Mouse (Mus musculus): Measurements from ENCODE around the gene Gtf2ird2.

- TF ChIP-seq CTCF (IDR thresholded peaks at IDR 0.05; ENCODE audit: borderline replicate concordance, insufficient read depth, low read depth, low read length): no peak
- no peak for TF ChIP-seq POLR2A (IDR thresholded peaks at IDR 0.05; ENCODE audit: borderline replicate concordance, insufficient read depth, low read length)
Measured at GRCm38 (mm10) chr5:134214021-134214806, 30.4 kb downstream of the Gtf2ird2 start.
